Mouse (Mus musculus) spleen, postnatal 4 days (tissue): Measurements from ENCODE around the gene Gabbr2.
A peak's percentile ranks its signal among the peaks of the same experiment; 100 is the strongest.

Experiments
- DNase-seq, 2 experiments: peaks; one replicate each; pipeline ENCODE4 v3.0.0; 2022; ENCODE audit warnings: low spot score in 2 of 2

Gene Gabbr2

GRCm38 (mm10) chr4:46823738-46824137 lies 167.9 kb downstream of the Gabbr2 start:
- no peak for DNase-seq

- no peak for DNase-seq
Observed at GRCm38 (mm10) chr4:46821709-46822108, 170.0 kb downstream of the Gabbr2 start.

GRCm38 (mm10) chr4:46814954-46815353 lies 176.7 kb downstream of the Gabbr2 start:
- DNase-seq = no peak

DNA sequence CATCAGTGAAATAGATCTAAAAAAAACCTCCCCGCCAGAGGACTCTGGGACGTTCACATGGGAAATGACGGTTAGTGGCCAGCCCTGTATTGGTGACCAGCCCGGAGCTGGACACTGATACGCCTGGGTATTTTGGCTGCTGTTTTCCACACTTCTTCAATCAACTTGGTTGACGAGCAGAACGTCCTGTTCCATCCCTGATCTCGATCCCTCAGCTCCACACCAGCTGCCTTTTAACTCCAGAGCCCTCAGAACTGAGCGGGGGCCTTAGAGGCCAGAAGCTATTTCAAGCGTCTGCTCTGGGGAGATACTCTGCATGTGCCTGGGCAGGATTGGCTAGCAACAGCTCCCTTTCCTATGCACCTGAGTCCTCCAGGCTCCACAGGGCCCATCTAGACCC lies 177.4 kb downstream of the Gabbr2 start:
- DNase-seq = no peak

DNA sequence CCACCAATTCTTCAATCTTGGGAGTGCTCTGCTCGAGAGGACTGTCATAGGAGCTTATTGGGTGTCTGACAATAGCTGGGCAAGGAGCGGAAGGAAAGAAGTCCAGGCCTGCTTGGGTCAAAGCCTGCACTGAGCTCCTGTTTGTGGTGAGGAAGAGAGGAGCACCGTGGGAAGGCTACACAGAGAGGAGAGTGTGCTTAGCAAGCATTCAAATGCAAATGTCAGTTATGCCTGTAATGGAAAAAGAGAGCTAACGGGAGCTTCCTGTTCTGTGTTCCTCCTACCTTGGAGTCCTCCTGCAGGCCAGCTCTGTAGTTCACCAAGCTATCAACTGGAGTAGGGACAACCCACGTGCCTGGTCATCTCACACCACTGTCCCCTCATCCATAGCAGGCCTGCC lies 180.5 kb downstream of the Gabbr2 start:
- no peak for DNase-seq

GRCm38 (mm10) chr4:46806876-46807275 lies 184.8 kb downstream of the Gabbr2 start:
- DNase-seq = no peak

GRCm38 (mm10) chr4:46805910-46806309 lies 185.8 kb downstream of the Gabbr2 start:
- no peak for DNase-seq

- no peak for DNase-seq
Observed at GRCm38 (mm10) chr4:46802386-46802785, 189.3 kb downstream of the Gabbr2 start.

- no peak for DNase-seq
Observed at GRCm38 (mm10) chr4:46799904-46800303, 191.8 kb downstream of the Gabbr2 start.

GRCm38 (mm10) chr4:46795707-46796106 lies 196.0 kb downstream of the Gabbr2 start:
- no peak for DNase-seq

- DNase-seq = no peak
Observed at GRCm38 (mm10) chr4:46794583-46794982, 197.1 kb downstream of the Gabbr2 start.

GRCm38 (mm10) chr4:46792280-46793026 lies 199.2 kb downstream of the Gabbr2 start:
- no peak for DNase-seq

- DNase-seq = no peak
Observed at GRCm38 (mm10) chr4:46791268-46791951, 200.3 kb downstream of the Gabbr2 start.

GRCm38 (mm10) chr4:46790609-46791267 lies 200.9 kb downstream of the Gabbr2 start:
- DNase-seq = no peak

DNA sequence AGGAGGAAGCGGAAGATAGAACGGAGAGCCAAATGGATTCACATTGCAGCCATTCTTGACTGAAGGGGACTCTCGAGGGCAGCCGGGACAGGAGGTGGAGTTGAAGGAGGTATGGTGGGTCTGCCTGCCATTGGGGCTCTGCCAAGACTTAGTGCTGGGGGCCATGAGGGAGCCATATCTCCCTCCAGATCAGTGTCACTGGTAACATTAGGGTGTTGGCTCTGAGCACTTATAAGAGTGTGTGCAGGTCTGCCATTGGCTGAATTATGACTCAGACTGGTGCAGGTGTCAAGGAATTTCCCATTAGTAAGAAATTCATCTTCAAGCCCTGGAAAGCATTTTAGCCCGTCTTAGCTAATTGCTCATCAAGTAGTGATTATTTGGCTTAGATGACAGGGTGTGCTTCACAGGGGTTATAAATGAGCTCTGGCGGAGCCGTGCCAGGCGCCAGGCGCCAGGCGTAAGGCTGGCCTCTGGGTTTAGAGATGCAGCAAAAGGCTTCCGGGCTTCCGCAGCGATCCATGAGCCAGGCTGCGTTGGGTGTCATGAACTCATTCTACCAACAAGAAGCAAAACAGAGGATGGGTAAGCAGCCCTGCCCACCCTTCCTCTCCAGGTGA lies 207.1 kb downstream of the Gabbr2 start:
- no peak for DNase-seq

DNA sequence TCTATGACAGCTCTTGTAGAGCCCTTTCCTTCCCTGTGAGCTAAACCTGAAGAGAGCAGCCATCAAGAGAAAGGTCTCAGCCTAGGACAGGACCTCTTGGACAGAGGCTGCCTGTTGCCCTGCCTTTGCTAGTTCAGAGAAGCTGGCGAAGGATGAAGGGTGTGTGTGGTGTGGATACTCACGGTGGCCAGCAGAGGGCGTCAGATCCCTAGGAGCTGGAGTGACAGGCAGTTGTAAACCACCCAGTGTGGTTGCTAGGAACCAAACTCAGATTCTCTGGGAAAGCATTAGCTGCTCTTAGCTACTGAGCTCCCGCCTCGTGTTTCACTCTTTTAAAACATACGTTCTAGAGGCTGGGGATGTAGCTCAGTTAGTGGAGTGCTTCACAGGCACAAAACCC lies 210.6 kb downstream of the Gabbr2 start:
- peak; percentile 25 to 79 for DNase-seq

GRCm38 (mm10) chr4:46775959-46776358 lies 215.7 kb downstream of the Gabbr2 start:
- peak in 1 of 2 experiments; percentile 21 for DNase-seq

GRCm38 (mm10) chr4:46774652-46775051 lies 217.0 kb downstream of the Gabbr2 start:
- no peak for DNase-seq

- no peak for DNase-seq
Observed at GRCm38 (mm10) chr4:46773243-46773642, 218.4 kb downstream of the Gabbr2 start.

DNA sequence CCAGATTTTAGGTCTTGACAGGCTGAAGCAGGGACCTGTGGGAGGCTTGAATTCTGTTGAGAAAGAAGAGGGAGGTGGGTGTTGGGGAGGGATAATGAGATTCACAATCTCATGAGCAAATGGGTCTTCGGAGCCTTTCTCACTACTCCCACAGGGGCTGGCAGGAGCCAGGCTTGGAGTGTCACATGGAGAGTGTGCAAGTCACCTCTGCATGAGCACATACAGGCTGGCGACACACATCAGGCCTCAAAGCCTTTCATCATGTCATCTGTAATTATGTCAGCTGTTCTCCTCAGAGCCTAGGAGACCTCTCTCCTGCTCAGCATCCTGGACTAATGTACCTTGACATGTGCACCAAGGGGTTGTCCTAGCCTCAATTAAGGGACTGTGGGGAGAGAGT lies 219.1 kb downstream of the Gabbr2 start:
- DNase-seq = no peak

DNA sequence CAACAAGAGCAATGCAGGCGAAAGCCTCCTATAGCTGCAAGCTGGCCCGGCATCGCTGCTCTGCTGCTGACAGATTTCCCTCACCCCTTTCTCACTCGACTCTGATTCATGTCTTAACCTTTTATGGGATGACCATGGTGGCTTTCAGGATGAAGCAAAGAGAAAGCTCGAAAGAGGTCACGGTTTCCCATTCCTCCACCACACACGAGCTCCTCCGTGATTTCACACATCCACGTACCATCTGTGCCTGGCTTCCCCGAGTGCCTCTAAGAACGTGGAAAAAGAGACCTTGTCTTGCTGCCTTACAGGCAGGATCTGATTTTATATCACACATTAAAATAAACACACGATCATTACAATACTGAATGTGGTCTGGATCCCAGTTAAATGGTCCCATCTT lies 220.6 kb downstream of the Gabbr2 start:
- DNase-seq = no peak

DNA sequence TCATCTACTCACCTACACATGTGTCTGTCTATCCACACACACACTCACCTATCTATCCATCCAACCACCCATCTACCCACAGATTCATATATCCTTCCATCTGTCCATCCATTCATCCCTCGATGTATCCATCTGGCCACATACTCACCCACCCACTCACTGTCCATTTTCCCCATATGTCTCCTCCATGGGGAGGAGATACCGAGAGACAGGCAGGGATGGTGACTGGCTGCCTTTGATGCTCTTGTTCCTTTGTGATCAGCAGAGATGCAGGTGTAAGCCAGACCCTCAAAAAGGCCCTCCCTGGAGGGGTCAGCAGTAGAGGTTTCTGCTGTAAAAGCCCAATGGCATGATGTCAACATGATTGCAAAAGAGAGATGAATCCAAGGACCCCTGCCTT lies 221.0 kb downstream of the Gabbr2 start:
- DNase-seq = no peak
